Mouse (Mus musculus) embryo, embryonic 11 days (tissue): ENCODE data around the gene Ercc2.

Experiments
- DNase-seq: peaks from one replicate; pipeline ENCODE4 v3.0.0-alpha.2; 2015

The Ercc2 gene

DNA sequence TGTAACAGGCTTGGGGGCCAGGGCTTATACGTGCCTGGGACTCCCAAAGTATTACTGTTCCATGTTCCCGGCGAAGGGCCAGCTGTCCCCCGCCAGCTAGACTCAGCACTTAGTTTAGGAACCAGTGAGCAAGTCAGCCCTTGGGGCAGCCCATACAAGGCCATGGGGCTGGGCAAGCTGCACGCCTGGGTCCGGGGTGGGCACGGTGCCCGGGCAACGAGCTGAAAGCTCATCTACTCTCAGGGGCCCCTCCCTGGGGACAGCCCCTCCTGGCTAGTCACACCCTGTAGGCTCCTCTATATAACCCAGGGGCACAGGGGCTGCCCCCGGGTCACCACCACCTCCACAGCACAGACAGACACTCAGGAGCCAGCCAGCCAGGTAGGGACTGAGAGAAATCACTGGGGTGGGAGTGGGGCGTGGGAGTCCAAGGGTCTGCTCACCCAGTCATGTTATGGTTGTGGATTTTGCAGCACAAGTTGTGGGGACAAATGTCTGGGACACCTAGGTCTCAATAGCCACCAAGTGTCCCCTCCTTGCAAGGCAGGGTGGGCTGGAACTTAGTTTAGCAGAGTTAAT is 29.0 kb downstream of the Ercc2 start:
- DNase-seq = no peak

- DNase-seq = no peak
Measured at GRCm38 (mm10) chr7:19411783-19412182, 30.0 kb downstream of the Ercc2 start.

DNA sequence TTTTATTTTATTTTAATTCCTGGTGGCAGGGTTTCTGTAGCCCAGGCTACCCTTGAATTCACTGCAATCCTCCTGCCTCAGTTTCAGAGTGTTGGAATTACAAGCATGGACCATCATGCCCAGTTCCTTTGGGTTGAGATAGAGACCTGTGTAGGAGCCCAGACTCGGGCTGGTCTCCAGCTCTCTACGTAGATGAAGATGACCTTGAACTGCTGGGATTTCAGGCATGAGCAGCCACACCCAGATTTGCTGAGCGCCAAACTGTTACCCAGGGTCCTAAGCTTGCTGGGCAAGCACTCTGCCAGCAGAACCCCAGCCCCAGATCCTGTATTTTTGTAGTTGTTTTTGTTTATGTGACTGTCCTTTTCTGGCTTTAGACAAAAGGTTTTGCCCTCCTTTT is 31.7 kb downstream of the Ercc2 start:
- DNase-seq = no peak

DNA sequence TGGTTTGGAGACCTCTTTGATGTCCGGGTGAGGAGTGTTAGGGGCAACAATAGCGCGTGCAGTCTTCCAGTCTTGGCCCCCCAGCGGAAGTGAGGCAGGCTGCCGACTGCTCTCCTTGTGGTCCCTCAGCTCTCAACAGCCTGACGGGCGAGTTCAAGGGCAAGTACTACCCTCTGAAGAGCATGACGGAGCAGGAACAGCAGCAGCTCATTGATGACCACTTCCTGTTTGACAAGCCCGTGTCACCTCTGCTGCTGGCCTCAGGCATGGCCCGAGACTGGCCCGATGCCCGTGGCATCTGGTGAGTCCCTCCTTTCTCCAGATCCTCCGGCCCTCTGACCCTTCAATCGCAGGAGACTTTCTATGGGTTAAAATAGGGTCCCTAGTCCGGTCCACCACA is 34.8 kb downstream of the Ercc2 start:
- no peak for DNase-seq

DNA sequence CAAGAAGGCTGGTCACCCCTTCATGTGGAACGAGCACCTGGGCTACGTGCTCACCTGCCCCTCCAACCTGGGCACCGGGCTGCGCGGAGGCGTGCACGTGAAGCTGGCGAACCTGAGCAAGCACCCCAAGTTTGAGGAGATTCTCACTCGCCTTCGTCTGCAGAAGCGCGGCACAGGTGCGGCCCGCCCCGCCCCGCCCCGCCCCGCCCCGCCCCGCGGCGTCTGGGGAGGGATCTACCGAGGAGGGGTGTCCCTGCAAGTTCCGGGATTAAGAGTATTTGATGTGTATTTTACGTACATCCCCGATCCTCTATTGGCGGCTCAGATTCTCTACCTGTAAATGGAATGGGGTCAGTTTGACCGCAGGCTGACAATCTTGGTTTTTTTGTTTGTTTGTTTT is 38.3 kb downstream of the Ercc2 start:
- DNase-seq = no peak

GRCm38 (mm10) chr7:19420821-19421636 is 39.2 kb downstream of the Ercc2 start:
- peak; percentile 94 for DNase-seq

- DNase-seq = no peak
Measured at GRCm38 (mm10) chr7:19423083-19423482, 41.3 kb downstream of the Ercc2 start.

DNA sequence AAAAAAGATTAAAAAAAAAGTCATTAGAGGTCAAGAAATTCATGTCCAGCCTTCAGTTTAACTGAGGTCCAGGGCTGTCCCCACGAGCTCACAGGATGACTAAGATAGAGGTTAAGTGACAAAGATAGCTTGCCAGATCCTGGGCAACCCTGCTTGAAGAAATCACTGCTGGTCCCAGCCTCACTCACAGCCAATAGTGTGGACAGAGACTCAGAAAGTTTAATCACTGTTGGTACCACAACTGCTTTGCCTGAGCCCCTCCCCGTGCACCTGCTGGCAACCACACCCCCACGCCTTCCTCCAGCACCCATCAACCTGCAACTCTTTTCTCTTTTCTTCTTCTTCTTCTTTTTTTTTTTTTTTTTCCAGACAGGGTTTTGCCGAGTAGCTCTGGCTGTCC is 42.2 kb downstream of the Ercc2 start:
- DNase-seq = no peak

GRCm38 (mm10) chr7:19426349-19426748 is 44.5 kb downstream of the Ercc2 start:
- DNase-seq = no peak

GRCm38 (mm10) chr7:19426888-19427287 is 45.1 kb downstream of the Ercc2 start:
- DNase-seq = no peak

- DNase-seq = no peak
Measured at GRCm38 (mm10) chr7:19427999-19428650, 46.3 kb downstream of the Ercc2 start.

GRCm38 (mm10) chr7:19429726-19430125 is 47.9 kb downstream of the Ercc2 start:
- peak; percentile 21 for DNase-seq

DNA sequence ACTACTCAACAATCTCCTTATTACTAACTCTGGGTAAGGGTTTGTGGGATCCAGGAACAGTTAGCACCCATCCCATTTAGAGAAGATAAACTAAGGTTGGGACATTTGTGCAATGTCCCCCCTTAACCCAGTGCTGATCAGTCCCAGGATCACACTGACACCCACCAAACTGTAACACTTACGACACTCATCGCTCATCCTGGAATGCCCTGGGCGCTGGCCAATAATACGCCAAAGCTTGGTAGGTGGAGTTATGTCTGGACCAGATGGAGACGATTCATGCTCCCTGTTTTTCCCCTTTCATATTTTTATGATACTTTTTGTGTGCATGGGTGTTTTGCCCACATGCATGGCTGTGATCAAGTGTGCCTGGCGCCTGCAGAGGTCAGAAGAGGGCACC is 48.6 kb downstream of the Ercc2 start:
- no peak for DNase-seq

GRCm38 (mm10) chr7:19432475-19432874 is 50.7 kb downstream of the Ercc2 start:
- DNase-seq = no peak

DNA sequence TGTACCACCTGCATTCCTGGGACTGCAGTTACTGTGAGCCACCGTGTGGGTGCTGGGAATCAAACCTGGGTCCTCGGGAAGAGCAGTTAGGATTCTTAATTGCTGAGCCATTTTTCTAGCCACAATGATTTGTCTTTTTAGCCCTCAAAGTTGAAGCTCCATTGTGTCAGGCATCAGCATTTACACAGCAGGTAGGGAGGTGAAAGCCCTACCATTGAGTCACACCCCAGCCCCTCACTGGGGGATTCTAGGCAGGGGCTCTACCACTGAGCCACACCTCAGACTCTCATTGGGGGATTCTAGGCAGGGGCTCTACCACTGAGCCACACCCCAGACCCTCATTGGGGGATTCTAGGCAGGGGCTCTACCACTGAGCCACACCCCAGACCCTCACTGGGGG is 54.5 kb downstream of the Ercc2 start:
- DNase-seq = no peak

- no peak for DNase-seq
Measured at GRCm38 (mm10) chr7:19437048-19437447, 55.2 kb downstream of the Ercc2 start.

- DNase-seq = no peak
Measured at GRCm38 (mm10) chr7:19441448-19442091, 59.8 kb downstream of the Ercc2 start.

- peak; percentile 78 for DNase-seq
Measured at GRCm38 (mm10) chr7:19443344-19443743, 61.5 kb downstream of the Ercc2 start.

- no peak for DNase-seq
Measured at GRCm38 (mm10) chr7:19444801-19445200, 63.0 kb downstream of the Ercc2 start.
